Mouse (Mus musculus) CD4-positive, CD25-positive, alpha-beta regulatory T cell, adult 2 months (primary cell): ENCODE measurements around the gene Crispld2.

Source experiments
- DNase-seq: peaks from one replicate; pipeline ENCODE4 v3.0.0-alpha.2; 2012; ENCODE audit warnings: low read depth, low spot score

The Crispld2 gene

DNA sequence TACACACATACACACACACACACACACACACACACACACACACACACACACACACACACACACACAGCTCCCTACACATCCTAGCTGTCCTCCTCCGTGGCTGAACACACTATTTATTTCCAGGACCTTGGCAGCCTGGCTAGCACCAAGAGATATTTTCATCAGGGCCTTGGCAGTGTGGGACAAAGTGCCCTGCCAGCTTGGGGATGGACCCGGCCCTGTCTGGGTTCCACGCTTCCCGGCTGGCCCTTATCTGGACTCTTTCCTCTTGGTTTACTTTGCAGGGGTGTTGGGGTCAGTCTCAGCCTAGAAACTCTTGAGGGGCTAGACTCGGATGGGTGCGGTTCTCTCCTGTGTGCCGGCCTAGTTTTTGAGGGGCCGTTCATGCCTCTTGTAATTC is 8.2 kb downstream of the Crispld2 start:
- no peak for DNase-seq

DNA sequence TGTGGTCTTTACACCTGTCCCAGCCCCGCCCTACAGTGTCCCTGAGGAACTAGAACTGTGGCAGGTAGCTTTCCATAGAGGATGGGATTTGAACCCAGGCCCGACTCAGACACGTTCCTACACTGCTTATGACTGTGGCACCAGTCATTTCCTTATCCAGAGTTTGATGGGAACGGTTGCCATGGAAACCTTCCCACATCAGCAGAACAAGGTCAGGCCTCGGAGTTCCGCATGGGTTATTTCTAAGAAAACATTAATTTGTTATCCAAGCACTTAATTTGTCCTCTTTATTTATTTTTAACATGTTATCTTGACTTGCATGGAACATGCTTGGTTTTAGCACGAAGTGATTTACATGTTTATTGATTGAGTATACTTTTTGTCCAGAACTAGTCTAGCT is 9.5 kb downstream of the Crispld2 start:
- no peak for DNase-seq

DNA sequence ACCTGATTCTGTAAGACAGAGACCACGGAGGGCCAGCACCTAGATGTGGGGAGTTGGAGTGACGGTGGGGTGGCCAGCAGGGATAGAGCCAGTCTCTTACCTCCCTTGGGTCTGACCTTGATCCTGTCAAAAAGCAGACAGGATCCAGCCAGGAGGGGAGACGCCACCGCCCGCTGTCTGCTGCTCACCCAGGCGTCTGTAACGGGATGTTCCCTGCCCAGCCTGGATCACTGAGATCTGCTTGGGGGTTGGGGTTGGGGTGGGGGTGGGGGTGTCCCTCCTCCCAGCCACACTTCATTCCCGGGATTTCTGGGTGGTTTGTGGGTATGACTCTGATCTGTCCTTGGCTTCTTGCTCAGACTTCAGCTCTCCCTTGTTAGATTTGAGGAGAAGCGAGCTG is 10.1 kb downstream of the Crispld2 start:
- DNase-seq = no peak

DNA sequence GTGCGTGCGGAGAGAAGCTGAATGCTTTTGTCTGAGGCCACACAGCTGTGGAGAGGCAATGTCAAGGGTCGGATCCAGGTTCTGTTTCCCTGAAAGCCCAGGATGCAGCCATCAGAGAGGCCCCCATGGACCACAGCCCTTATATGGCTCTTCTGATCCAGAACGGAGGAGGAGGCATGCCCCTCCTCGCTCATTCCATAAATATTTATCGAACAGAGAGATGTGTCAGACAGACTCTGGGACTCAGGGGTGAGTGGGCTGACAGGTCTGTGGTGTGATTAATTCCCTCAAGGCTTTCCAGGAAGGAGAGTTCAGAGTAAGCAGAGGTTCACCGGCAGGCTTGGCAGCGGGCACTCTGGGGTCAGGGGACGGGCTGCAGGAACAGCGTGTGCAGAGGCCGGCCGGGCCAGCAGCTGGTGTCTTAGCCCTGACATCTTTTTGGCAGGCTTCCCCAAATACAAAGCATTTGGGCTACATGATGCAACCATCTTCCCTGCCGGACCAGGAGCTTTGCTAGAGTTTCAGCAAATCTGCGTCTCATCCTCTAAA is 12.0 kb downstream of the Crispld2 start:
- no peak for DNase-seq

DNA sequence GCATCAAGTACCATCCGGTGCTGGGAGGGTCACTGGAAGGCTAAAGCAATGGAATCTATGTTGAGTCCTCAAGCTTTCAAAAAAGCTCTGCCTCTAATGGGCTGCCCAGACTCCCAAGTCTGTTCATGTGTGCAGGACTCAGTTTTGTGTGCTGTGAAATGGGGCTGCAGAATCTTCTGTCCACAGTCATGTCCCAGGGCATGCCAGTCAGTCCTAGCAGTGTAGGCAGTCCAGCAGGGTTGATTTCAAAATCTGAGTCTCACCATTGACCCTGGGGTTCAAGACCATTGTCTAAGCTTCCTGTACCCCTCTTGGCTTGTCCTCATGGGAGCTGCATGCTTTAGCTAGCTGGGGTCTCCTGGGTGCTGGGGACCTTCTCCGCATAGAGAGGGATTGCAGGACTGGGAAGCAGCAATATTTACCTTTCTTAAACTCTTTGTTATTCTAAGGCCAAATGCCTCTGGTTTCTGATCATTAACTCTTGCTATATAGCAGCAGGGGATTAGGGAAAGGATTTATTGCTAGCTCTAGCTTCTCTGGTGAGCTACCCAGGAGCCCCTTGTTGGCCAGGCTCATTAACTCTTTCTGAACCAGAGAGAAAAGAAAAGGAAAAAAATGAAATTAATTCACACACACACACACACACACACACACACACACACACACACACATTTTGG is 12.6 kb downstream of the Crispld2 start:
- no peak for DNase-seq

DNA sequence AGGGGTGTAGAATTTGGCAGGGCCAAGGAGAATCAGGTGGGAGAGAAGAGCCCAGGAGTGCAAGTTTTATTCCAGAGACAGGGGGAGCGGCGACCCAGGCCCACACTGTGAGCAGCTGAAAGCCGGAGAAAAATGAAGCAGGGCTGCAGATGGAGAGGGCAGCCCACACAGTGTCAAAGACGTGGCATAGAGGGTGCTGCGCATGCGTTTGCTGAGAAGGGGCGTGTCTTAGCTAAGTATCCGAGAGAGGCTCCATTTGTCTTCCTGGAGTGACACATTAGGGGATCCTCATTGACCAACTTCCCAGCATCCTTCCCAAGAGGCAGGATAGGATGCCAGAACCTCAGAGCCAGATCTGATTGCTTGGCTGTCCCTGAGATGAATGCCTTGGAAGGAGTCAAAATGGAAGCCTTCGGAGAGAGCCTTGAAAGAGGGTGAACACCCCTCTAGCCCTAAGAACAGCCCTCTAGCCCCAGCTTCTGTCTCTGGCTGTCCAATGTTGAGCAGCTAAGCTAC is 14.5 kb downstream of the Crispld2 start:
- no peak for DNase-seq

DNA sequence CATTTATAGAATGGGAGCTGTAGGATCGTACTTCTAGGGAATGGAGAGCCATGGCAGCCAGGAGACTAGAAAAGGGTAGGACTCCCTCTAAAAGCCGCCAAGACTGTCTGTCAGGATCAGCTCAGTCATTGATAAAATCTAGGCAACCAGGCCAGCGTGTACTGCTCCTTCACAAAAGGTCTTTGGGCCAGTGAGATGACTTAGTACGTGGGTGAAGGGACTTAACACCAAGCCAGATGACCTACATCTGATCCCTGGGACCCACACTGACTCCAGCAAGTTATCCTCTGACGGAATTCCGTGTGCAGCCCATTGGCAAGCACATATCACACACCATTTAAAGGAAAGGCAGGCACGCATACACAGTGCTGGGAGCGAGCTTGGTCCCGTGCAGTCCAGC is 14.9 kb downstream of the Crispld2 start:
- no peak for DNase-seq

DNA sequence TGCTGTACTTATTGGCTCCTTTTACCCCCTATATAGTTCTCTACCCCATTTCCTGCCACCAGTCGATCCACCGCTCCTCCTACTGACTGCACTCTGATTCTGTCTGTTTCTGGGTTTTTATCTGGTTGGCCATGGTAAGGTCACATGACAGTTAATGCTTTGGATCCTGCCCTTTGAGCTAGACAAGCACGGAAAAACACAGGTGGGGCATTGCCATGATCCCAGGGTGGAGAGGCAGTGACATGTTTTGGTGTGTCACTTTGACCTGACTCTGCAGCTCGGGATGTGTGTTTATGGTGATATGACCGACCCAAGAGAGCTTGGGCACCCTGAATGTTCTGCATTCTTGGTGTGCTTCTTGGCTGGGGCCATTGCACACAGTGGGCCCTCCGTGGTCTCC is 17.0 kb downstream of the Crispld2 start:
- no peak for DNase-seq

DNA sequence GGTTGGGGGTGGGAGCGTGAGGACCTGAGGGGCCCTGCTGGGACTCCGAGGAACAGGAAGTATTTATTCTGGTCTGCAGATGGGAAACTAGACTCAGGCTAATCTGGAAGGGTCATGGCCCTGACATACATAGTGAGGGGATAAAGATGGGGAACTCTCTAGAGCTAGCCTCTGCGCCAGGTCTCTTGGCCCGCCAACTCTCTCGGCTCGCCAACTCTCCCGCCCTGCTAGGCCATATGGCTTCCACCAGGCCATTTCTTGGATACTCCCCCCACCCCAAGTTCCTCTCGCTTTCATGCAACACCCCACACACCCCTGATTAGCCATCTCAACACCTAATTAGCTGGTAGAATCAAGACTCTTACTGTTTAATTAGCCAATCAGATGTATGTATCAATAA is 20.3 kb downstream of the Crispld2 start:
- DNase-seq = no peak

DNA sequence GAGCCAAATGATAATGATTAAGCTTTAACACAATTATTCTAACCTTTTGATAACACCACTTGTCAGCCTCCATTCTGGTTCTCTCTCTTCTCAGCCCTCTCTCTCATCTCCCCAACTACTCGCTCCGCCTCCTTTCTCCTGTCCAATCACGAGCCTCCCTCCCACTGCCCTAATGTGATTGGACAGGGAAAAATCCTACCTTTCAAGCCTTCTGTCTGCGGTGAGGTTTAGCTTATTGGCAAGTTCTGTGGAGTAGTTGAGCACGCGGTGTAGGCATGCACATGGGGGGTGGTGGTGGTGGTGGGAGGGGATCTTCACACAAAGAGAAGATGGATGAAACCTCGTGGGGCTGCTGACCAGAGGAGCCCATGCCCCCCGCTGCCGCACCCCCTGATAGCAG is 20.7 kb downstream of the Crispld2 start:
- DNase-seq = peak; percentile 29

DNA sequence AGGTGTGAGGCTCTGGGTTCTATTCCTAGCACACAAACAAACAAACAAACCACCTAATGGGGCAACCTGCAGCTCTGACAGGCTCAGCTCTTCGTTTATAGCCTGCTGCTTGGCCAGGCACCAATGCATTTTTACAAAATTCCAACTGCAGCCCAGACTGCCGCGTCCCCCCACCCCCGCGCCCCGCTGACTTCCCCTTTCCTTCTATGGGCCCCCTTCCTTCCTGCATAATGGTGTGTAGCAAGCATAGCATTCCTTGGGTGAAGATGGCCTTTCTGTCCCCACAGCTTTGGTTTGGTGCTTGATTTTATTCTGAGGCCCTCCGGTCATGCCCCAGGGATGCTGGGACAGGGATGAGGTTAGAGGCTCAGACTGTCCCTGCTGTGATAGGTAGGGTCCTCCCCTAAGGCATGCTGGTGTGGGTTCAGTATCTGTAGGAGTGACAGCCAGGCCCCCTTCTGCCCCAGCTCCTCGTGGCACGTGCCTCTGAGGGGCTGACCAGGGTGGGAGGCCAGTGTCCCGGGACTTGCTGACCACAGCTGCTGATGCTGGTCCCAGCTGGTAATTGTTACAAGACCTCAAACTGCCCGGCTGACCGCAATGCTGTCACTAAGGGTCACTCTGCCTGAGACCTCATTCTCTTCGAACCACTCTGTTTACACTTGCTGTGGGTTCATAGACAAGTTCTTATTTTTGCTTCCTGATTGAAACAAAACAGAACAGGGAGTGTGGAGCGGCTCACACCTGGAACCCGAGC is 22.2 kb downstream of the Crispld2 start:
- DNase-seq = no peak

DNA sequence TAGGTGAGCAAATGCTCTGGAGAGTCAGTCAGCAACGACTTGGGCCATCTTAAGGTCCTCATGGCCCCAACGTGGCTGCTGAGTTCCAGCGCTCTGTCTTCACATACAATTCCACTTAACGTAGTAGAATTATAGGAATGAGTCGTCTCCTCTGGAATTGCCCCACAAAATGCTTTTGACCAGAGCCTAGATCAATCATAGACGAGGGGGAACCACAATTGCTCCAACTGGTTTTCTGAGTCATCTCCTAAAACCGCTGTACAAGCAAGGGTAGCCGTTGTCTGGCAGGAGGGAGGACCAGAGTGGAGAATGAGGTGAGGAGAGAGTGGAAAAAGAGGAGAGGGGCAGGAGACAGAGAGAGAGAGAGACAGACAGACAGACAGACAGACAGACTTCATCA is 23.7 kb downstream of the Crispld2 start:
- DNase-seq = no peak

DNA sequence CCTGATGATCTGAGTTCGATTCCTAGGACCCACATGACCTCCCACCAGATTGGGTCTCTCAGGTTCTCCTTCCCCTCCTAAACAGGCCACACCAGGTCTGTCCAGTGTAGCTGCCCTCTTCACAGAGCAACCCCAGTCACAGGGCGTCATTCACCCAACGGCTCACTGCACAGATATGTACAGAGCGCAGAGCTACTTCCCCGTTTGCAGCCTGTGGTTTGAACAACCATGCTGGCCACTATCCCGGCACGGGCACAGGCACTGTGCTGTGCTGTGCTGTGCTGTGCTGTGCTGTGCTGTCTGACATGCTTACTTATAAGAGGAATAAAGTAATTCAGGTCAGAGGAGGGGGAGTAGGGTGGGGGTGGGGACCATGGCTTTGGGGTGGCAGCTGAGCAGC is 24.2 kb downstream of the Crispld2 start:
- no peak for DNase-seq

DNA sequence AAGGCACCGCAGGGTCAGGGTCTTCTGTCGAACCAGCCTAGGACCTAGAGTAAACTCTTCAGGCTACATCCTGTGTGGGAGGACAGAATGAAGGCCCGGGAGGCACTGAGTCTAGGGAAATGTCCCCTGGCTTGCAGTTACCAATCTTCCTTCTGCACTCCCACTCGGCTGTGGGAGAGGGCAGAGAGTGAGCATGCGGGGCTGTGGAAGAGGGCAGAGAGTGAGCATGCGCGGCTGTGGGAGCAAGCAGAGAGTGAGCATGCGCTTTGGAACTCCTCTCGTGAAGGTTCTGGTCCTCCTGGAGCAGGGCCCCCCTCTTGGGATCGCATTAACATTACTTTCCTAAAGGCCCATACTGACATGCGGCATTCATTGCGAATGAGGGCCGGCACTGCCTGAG is 25.1 kb downstream of the Crispld2 start:
- no peak for DNase-seq

DNA sequence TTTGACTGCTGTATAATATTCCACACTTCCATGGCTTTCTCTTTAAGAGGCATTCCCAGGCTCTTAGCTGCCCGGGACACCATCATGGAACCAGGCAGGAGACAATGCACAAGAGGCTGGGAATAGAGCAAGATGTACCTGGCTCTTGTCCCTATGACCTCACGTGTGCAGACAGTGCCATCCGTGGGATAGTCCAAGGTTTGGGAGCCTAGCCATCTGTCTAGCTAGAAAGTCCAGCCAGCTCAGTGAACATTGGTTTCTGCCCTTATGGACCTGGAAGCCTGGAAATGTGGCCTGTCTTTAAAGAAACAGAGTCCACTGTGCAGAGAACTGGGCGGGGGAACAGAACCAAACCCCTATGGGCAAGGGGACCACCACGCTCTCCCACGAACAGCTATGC is 25.5 kb downstream of the Crispld2 start:
- DNase-seq = no peak

DNA sequence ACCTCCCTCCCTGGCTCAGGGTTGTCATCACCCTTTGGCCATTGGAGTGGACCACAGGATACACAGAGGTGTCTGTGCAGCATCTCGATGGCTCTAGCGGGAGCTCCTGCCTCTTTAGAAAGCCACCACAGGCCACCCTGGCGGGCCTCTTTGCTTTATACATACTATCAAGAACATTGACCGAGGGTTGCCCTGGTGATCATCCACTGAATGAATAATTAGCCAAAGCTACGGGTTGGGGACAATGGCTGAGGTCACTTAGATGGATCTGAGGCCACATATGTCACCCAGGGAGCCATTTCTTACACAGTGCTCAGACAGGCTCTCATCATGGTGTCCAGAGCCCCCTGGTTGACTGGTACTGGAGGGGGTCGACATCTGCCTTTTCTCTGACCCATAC is 26.1 kb downstream of the Crispld2 start:
- DNase-seq = no peak

DNA sequence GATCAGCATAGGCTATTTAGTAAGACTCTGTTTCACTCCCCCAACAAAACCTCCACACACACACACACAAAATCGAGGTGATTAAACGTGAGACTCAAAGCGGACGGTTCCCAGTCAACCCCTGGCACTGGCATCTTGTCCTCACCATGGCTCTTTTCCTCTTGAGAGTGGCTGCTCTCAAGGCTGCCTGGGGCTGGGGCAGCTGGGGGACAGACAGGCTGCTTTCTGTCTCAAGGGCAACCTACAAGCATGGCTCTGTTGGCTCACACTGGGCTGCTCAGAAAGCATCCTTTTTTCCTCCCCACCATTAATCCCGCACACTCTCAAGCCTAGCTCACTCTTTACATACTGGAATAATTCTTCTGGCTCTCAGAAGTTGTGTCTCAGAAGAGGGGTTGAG is 27.1 kb downstream of the Crispld2 start:
- DNase-seq = no peak

DNA sequence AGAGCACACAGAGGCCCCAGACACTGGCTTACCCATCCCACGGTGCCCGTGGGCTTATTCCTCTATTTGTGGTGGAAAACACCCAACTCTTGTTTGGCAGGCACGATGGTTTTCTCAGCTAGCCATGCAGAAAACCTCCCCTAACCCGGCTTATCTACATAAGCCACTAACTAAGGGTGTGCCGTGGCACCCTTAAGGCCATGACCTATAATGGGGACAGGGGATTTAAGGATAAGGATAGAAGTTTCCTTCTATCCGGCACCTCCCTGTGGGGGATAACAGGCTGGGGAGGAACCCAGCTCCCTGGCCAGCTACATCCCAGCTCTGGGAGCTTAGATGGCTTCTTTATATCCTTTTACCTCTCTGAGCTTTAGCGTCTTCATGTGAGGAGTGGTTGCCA is 28.1 kb downstream of the Crispld2 start:
- no peak for DNase-seq

DNA sequence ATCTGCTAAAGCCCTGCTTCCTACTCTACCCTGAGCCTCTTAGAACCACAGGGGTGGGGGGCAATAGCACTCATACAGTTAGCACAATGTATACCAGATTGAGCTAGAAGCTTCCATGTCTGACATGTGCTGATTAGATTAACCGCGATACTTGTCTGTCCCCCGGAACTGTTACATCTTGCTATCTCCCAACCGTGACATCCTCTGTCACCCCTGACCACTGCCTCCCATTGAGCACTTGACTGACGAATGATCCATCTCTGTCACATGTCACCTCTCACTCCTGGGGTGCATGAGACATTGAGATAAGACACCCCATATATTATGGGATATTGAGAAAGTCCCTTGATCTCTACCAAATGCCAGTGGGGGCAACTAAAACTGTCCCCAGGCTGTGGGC is 34.0 kb downstream of the Crispld2 start:
- no peak for DNase-seq

DNA sequence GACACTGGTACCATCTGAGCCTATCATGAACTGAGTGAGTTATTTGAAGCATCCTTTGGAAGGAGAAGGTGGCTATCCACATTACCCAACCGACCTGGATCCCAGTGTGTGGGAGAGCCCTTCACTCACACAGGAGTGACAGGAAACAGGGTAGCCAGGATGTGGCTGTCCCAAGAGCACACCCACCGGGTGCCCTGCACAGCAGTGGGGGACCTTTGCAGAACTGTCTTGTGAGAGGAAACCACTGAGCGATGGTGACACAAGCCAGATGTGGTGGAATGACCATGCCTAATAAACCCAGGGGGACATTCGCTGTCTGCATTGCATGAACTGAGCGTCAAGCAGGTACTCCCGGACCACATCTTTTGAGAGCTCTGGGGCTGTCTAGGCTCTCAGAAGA is 34.8 kb downstream of the Crispld2 start:
- DNase-seq = no peak

DNA sequence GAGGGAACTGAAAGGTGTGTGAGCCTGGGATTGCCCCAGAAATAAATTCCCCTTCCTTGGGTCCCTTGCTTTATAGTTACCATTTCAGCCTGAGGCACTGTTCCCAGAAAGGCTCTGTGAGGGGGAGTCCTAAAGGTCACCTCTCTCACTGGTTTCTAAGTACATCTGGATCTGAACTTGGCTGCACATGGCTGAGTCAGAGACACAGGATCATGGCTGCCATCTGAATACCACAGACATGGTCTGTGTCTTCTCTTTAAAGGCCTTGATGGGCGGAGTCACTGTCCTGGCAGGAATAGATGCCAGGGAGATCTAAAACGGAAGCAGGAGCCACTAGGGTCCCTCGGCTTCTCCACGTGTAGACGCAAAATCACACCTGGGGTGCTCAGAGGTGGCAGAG is 38.2 kb downstream of the Crispld2 start:
- DNase-seq = no peak

DNA sequence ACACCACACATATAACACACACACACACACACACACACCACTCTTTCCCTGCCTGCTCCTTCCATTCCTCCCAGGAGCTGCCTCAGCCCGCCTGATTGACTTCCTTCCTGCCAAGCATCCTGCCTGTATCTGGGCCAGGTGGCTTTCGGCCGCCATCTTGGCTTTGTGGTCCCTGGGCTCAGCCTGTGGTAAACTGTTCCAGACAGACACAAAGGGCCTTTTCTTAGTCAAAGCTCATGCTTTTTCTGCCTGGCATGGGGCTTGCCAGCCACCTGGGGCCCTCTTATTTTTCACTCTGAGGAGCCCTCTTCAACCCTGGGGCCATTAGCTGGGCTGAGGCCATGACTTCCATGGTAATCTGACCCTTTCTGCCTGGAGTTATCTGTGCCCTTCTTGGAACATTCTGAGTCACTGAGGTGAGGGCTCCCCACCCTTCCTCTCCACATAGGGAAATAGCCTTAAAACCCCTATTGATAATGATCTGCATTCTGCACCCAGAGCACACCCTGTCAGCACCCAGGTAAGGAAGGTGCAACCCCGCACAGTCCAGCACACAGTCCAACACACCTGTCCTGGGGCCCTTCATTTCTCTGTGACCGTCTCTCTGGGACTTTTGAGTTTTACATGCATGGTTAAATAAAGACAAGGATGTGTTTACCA is 40.4 kb downstream of the Crispld2 start:
- DNase-seq = peak; percentile 38

DNA sequence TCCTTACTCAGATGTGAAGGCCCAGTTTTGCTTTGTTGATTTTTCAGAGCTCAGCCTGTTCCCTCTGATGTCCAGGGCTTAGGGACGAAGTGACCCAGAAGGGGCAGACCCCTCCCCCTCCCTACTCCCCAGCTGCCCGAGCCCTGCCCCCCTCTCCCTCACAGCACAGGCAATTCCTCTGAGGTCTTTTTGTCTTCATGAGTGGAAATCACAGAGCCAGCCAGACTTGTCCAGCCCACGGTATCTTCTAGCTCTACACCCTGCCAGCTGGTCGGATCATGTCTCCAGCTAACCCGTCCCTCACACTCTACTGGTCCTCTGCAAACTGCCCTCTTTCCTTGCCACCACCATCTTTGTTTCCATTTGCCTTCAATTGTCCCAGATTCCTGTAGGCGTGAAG is 42.2 kb downstream of the Crispld2 start:
- DNase-seq = no peak
